Mouse (Mus musculus) left cerebral cortex, adult 11 months (tissue): Measurements from ENCODE around the gene Zbtb22.

ENCODE experiments used
- DNase-seq: peaks from one replicate; pipeline ENCODE4 v3.0.0; 2022; ENCODE audit warnings: low spot score

The Zbtb22 gene

GRCm38 (mm10) chr17:33968489-33968888 lies 52.8 kb downstream of the Zbtb22 start:
- DNase-seq, result no peak
